Mouse (Mus musculus): ENCODE results near the gene Mxd4.

DNA sequence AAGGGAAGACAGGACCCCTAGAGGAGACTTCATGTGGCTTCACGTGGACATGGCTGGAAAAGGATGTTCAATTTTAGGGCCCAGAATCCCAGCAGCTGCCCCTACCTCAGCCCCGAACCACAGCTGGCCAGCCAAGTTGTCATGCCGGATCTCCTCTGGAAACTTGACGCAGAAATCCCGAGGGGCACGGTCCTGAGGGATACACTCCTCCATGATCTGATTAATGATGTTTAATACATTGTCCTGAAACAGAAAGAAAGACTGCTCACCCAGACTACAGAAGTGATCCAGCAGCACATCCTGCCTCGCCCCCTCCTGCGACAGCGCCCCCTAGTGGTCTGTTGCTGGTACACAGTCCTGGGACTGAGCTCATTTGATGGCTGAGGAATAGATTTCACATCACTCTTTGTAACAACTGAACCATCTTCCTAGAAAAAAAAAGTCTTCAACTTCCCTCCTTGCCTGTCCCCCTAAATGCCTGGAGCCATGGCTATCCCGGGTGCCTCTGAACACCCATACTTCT, 48.4 kb upstream of the Mxd4 start:
- TF ChIP-seq POLR2A (IDR thresholded peaks at IDR 0.05; ENCODE audit: borderline replicate concordance, extremely low read depth, insufficient read depth, insufficient read length, poor library complexity, severe bottlenecking) (no peak), CTCF (IDR thresholded peaks at IDR 0.05; ENCODE audit: borderline replicate concordance, extremely low read depth, insufficient read depth, insufficient read length) (peak; percentile 72)

Measured in brain, embryonic 14.5 days (tissue).